Mouse (Mus musculus) testis, adult 2 months (tissue): ENCODE results near the gene Gorasp1. TPM values are rescaled to one million over a fixed set of nuclear protein-coding genes. Genes with fewer than 3 reads are reported as not detected.

Experiments used
- H3K27ac ChIP-seq: fragments of 200-500 bp; 2 replicates; pipeline ENCODE4 v1.5.1; 2012; ENCODE audit warnings: low read depth, low read length; ENCODE audit not compliant: control insufficient read depth, insufficient read depth
- H3K27me3 ChIP-seq: fragments of 200-500 bp; 2 replicates; pipeline ENCODE4 v1.6.1; 2012; ENCODE audit warnings: mild to moderate bottlenecking, low read length, moderate library complexity; ENCODE audit not compliant: control insufficient read depth, insufficient read depth
- H3K36me3 ChIP-seq: fragments of 200-500 bp; 2 replicates; pipeline ENCODE4 v1.6.1; 2012; ENCODE audit warnings: mild to moderate bottlenecking, low read length; ENCODE audit not compliant: control insufficient read depth, insufficient read depth
- H3K4me1 ChIP-seq: fragments of 200-500 bp; 2 replicates; pipeline ENCODE4 v1.6.1; 2012; ENCODE audit warnings: low read length; ENCODE audit not compliant: control insufficient read depth, insufficient read depth
- H3K4me3 ChIP-seq: fragments of 200-500 bp; 2 replicates; pipeline ENCODE4 v1.5.1; 2012; ENCODE audit warnings: low read depth, mild to moderate bottlenecking, low read length, moderate library complexity, mixed read lengths; ENCODE audit not compliant: control insufficient read depth
- CTCF ChIP-seq: fragments of 200-500 bp; IDR thresholded peaks from 2 replicates; pipeline ENCODE4 v1.5.1; 2012; ENCODE audit warnings: low read depth, mild to moderate bottlenecking, inconsistent platforms, low read length, moderate library complexity; ENCODE audit not compliant: control insufficient read depth, insufficient read depth, insufficient replicate concordance
- POLR2A ChIP-seq: fragments of 200-500 bp; IDR thresholded peaks from 2 replicates; pipeline ENCODE4 v1.6.1; 2012; ENCODE audit warnings: low read depth, mild to moderate bottlenecking, inconsistent platforms, low read length, moderate library complexity; ENCODE audit not compliant: control insufficient read depth
- polyA plus RNA-seq: library from polyadenylated mRNA; depleted of rRNA; stranded (reverse); fragments of >200 nt; gene quantifications from 2 replicates; pipeline ENCODE4 v1.2.3, GENCODE M21; 2012

Gene Gorasp1
- polyA plus RNA-seq, 1 experiment, result 11.5 TPM

GRCm38 (mm10) chr9:119970763-119971656, 33.6 kb upstream of the Gorasp1 start:
- TF ChIP-seq CTCF (no peak), POLR2A (no peak)

DNA sequence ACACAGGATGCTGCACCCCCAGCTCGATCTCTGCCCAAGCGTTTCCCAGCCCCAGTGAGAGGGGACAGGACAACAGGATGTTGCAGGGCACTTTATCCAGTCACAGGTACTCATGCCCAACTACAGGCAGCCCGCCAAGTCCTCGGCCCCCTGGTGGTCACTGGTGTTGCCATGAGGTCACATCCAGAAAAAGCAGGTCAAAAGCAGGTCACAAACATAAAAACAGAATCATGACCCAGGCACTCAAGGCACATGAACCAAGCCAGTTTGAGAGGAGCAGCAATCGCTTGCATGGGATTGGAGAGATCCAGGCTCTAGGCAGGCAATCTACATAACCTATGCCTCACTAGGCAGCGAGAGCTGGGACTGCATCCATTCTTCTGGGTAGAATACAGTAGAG, 32.9 kb upstream of the Gorasp1 start:
- H3K4me3 ChIP-seq, result no peak overlapping the region
- H3K27me3 ChIP-seq, result no peaks in the 10 kb centered on the region
- H3K4me1 ChIP-seq, result peaks cover 13% of the 10 kb centered on the region
- peak; percentile 5; the same call in 1 of the 2 replicates for TF ChIP-seq CTCF
- TF ChIP-seq POLR2A, result 0 out of 2 replicates have a peak, but pooled peaks have one; percentile 17
- H3K27ac ChIP-seq, result no peak overlapping the region
- no peaks in the 10 kb centered on the region for H3K36me3 ChIP-seq

More at GRCm38 (mm10) chr9:119970763-119971656, 33.6 kb upstream of the Gorasp1 start:
- H3K27ac ChIP-seq, result no peak overlapping the region
- H3K36me3 ChIP-seq, result no peaks in the 10 kb centered on the region
- no peaks in the 10 kb centered on the region for H3K27me3 ChIP-seq
- peaks cover 14% of the 10 kb centered on the region for H3K4me1 ChIP-seq
- H3K4me3 ChIP-seq, result no peak overlapping the region

DNA sequence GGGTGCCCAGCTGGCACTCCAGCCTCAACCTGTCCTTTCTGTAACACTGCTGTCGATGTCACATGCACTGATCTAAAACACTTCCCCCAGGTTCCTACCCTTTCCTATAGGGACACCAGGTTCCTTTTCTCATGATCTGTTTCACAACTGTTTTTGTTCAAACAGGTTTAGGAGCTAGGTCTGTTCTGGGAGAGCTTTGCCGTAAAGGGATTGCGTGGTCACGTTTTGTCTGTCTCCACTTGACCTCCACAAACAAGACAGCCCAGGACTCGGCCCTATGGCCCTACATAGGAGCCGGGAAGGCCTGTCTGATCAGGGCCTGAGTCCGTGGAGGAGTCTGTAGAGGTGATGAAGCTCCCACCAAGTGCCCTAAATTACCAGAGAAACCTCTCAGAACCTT, 32.4 kb upstream of the Gorasp1 start:
- no peaks in the 10 kb centered on the region for H3K36me3 ChIP-seq
- TF ChIP-seq CTCF, result no peak
- no peak for TF ChIP-seq POLR2A
- H3K4me1 ChIP-seq, result peaks cover 10% of the 10 kb centered on the region
- H3K4me3 ChIP-seq, result no peak overlapping the region
- no peaks in the 10 kb centered on the region for H3K27me3 ChIP-seq
- no peak overlapping the region for H3K27ac ChIP-seq

- Histone ChIP-seq H3K36me3 (no peaks in the 10 kb centered on the region), H3K27ac (no peak overlapping the region), H3K4me3 (no peak overlapping the region), H3K4me1 (peaks cover 10% of the 10 kb centered on the region), H3K27me3 (no peaks in the 10 kb centered on the region)
- no peak for TF ChIP-seq CTCF
- TF ChIP-seq POLR2A, result no peak
Measured at GRCm38 (mm10) chr9:119966221-119966910, 29.0 kb upstream of the Gorasp1 start.

- TF ChIP-seq POLR2A, result no peak
- TF ChIP-seq CTCF, result no peak
- Histone ChIP-seq H3K27ac (no peak overlapping the region), H3K4me3 (no peak overlapping the region), H3K36me3 (no peaks in the 10 kb centered on the region), H3K4me1 (peaks cover 10% of the 10 kb centered on the region), H3K27me3 (no peaks in the 10 kb centered on the region)
Measured at GRCm38 (mm10) chr9:119965186-119965585, 27.8 kb upstream of the Gorasp1 start.

DNA sequence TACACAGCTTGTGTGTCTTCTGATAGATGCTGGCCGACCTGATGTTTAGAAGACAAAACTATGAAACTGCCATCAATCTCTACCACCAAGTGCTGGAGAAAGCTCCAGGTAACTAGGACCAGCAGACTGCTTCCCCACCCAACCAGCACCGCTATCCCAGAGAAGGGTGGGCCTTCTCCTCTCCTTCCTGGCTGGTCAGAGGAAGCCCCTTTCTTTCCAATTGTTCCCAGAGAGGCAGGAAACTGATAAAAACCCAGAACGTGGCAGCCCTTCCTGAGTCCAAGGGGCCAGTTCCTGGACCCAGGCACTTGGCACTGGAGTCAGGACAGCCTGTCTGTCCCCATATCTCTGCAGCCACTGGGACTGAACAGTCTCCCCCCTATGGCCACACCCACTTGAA, 26.8 kb upstream of the Gorasp1 start:
- TF ChIP-seq POLR2A (no peak), CTCF (no peak)
- H3K36me3 ChIP-seq, result no peaks in the 10 kb centered on the region
- no peaks in the 10 kb centered on the region for H3K27me3 ChIP-seq
- no peak overlapping the region for H3K4me3 ChIP-seq
- H3K27ac ChIP-seq, result no peak overlapping the region
- peaks cover 10% of the 10 kb centered on the region for H3K4me1 ChIP-seq

DNA sequence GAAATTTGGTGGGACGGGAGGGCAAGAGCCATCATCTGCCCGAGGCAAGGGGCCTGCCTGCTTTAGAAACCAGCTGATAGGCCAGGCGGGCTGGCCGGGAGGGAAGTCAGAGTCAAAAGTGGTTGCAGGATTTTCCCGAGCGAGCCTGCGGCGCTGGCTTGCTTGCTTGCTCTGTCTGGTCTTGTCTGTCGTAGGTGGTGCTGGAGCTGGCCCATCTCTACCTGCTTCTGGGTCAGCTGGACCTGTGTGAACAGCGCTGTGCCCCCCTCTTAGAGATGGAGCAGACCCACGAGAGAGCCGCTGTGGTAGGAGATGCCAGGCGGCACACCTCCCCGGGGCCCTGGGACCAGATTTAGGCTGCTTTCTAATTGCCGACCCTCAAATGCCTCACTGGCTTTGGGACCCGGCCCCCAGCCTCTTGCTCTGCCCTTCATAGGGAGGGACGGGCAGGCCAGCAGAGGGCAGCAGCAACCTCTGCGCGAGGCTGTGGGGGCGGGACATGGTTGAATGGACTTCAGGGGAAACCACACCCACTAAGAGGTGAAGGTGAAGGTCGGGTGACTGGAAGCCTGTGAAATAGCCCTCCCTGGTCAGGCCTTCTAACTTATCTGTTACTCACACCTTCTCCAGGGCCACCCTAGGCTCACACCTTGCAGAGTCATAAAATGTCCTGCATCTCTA, 25.8 kb upstream of the Gorasp1 start:
- Histone ChIP-seq H3K36me3 (no peaks in the 10 kb centered on the region), H3K27ac (no peak overlapping the region), H3K4me3 (peak overlapping the region; percentile 4), H3K27me3 (no peaks in the 10 kb centered on the region), H3K4me1 (peaks cover 10% of the 10 kb centered on the region)
- no peak for TF ChIP-seq POLR2A
- TF ChIP-seq CTCF, result peak; percentile 65; the same call in 1 of the 2 replicates
